9 mouse cellular contexts compared by ENCODE assay signal in the genomic region with DNA sequence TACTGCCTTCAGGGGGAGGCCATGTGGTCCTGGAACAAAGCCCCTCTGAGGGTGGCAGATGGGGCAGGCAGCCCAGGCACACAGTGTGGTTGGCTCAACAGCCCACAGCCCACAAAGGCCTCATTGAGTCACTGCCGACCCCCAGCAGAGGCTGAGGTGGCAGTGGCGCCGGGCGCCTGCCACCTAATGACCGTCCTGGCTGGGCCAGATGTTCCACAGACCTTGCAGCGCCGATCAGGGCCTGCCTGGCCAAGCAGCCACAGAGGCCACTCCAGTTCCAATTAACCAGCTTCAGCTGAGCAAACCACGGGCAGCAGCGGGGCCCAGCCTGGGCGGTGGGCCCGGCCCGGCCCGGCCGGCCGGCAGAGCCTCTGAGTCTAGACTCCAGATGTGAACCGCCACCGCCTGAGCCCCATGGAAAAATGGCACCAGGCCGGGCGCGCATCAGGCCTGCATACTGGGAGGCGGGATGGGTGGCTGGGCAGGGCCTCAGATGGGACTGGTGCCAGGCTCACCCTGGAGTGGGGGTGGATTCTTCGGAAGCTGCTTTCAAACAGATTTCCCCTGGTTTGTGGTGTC. TPM values are rescaled to one million over a fixed set of nuclear protein-coding genes. Genes with fewer than 3 reads are reported as not detected.
DNase-seq lines count a peak whose midpoint lies in the region; ATAC-seq and TF ChIP-seq lines count a peak whose summit lies in the region.
"Had no signal": no experiment of that assay in that cellular context is flagged by ENCODE, and none has a peak within 500 bp of the region (broad histone marks: within the 10 kb centered on the region; RNA-seq: fewer than 3 reads in every experiment).

No protein-coding gene starts in this region.

- peak; percentile 29; the same call in 1 of the 2 replicates for ATAC-seq in heart, embryonic 12.5 days (ENCODE audit: insufficient number of reproducible peaks, low FRiP score)
- no peak for ATAC-seq in kidney, embryonic 15.5 days (replicated peaks; ENCODE audit: low FRiP score)
- ATAC-seq in limb, embryonic 15.5 days (ENCODE audit: insufficient number of reproducible peaks, low FRiP score, low TSS enrichment, low read depth): peak; percentile 82
- peak; percentile 52 for ATAC-seq in neural tube, embryonic 15.5 days (ENCODE audit: low FRiP score)

- no peak overlapping the region for H3K4me3 ChIP-seq in heart, embryonic 12.5 days
- H3K4me3 ChIP-seq in kidney, embryonic 15.5 days (replicated peaks): no peak overlapping the region
- H3K4me3 ChIP-seq in limb, embryonic 15.5 days: no peak overlapping the region
- H3K4me3 ChIP-seq in neural tube, embryonic 15.5 days (replicated peaks): no peak overlapping the region
- H3K4me3 ChIP-seq in thymus, adult 2 months (ENCODE audit: control insufficient read depth, insufficient read depth, low read length): no peak overlapping the region

- H3K9ac ChIP-seq in heart, embryonic 12.5 days: peak overlapping the region; percentile 39
- H3K9ac ChIP-seq in kidney, embryonic 15.5 days: no peak overlapping the region
- H3K9ac ChIP-seq in limb, embryonic 15.5 days: no peak overlapping the region
- no peak overlapping the region for H3K9ac ChIP-seq in neural tube, embryonic 15.5 days (replicated peaks)

- WGBS in heart, embryonic 12.5 days: 73% methylated on average over 22 of the region's 22 CpGs
- 77% methylated on average over 22 of the region's 22 CpGs for WGBS in kidney, embryonic 15.5 days
- 24% methylated on average over 22 of the region's 22 CpGs for WGBS in limb, embryonic 15.5 days
- 38% methylated on average over 22 of the region's 22 CpGs for WGBS in neural tube, embryonic 15.5 days
- 96% methylated on average over 22 of the region's 22 CpGs for WGBS in thymus, adult 2 months

- peaks cover 51% of the 10 kb centered on the region for H3K36me3 ChIP-seq in heart, embryonic 12.5 days
- peaks cover 63% of the 10 kb centered on the region for H3K36me3 ChIP-seq in kidney, embryonic 15.5 days
- peaks cover 46% of the 10 kb centered on the region for H3K36me3 ChIP-seq in limb, embryonic 15.5 days
- peaks cover 47% of the 10 kb centered on the region for H3K36me3 ChIP-seq in neural tube, embryonic 15.5 days
- H3K36me3 ChIP-seq in thymus, adult 2 months (ENCODE audit: control insufficient read depth, insufficient read depth, low read length): peaks cover 72% of the 10 kb centered on the region

- no peaks in the 10 kb centered on the region for H3K27me3 ChIP-seq in heart, embryonic 12.5 days (replicated peaks)
- H3K27me3 ChIP-seq in kidney, embryonic 15.5 days: no peaks in the 10 kb centered on the region
- H3K27me3 ChIP-seq in limb, embryonic 15.5 days: no peaks in the 10 kb centered on the region
- no peaks in the 10 kb centered on the region for H3K27me3 ChIP-seq in neural tube, embryonic 15.5 days (replicated peaks)
- no peaks in the 10 kb centered on the region for H3K27me3 ChIP-seq in thymus, adult 2 months (ENCODE audit: control insufficient read depth, insufficient read depth, low read length)

- peak overlapping the region; percentile 90 for H3K27ac ChIP-seq in heart, embryonic 12.5 days (ENCODE audit: poor library complexity, severe bottlenecking)
- peak overlapping the region; percentile 97 for H3K27ac ChIP-seq in kidney, embryonic 15.5 days
- peak overlapping the region; percentile 95 for H3K27ac ChIP-seq in limb, embryonic 15.5 days
- peak overlapping the region; percentile 90 for H3K27ac ChIP-seq in neural tube, embryonic 15.5 days (replicated peaks)
- H3K27ac ChIP-seq in thymus, adult 2 months (ENCODE audit: control insufficient read depth, insufficient read depth, low read length): no peak overlapping the region

- TF ChIP-seq CTCF in thymus, adult 2 months (IDR thresholded peaks at IDR 0.05; ENCODE audit: borderline replicate concordance, control insufficient read depth, extremely low read depth, insufficient read depth, low read length, poor library complexity): no peak

- H3K9me3 ChIP-seq in heart, embryonic 12.5 days (replicated peaks): no peaks in the 10 kb centered on the region
- no peaks in the 10 kb centered on the region for H3K9me3 ChIP-seq in kidney, embryonic 15.5 days (replicated peaks)
- H3K9me3 ChIP-seq in limb, embryonic 15.5 days: no peaks in the 10 kb centered on the region
- no peaks in the 10 kb centered on the region for H3K9me3 ChIP-seq in neural tube, embryonic 15.5 days (replicated peaks)

- H3K4me1 ChIP-seq in heart, embryonic 12.5 days (replicated peaks): peaks cover 31% of the 10 kb centered on the region
- H3K4me1 ChIP-seq in kidney, embryonic 15.5 days: peaks cover 48% of the 10 kb centered on the region
- peaks cover 64% of the 10 kb centered on the region for H3K4me1 ChIP-seq in limb, embryonic 15.5 days
- H3K4me1 ChIP-seq in neural tube, embryonic 15.5 days: peaks cover 25% of the 10 kb centered on the region
- H3K4me1 ChIP-seq in thymus, adult 2 months (replicated peaks; ENCODE audit: control insufficient read depth, insufficient read depth, low read length): no peaks in the 10 kb centered on the region

- no peak overlapping the region for H3K4me2 ChIP-seq in heart, embryonic 12.5 days
- no peak overlapping the region for H3K4me2 ChIP-seq in kidney, embryonic 15.5 days
- H3K4me2 ChIP-seq in limb, embryonic 15.5 days: peak overlapping the region; percentile 11; the same call in 1 of the 2 replicates
- peak overlapping the region; percentile 2; the same call in 1 of the 2 replicates for H3K4me2 ChIP-seq in neural tube, embryonic 15.5 days

- DNase-seq in left cerebral cortex, adult 18-20 months (ENCODE audit: low spot score in 2 of 2): peak; percentile 38 to 55
- no peak for DNase-seq in left cerebral cortex, adult 11 months (ENCODE audit: low spot score)
- DNase-seq in fibroblast of lung, adult 2 months (ENCODE audit: low read depth): peak; percentile 94
- no peak for DNase-seq in thymus, adult 2 months

- TF ChIP-seq POLR2A in thymus, adult 2 months (IDR thresholded peaks at IDR 0.05; ENCODE audit: control insufficient read depth, extremely low read depth, insufficient read depth, low read length, poor library complexity): no peak

RNA-seq across cellular contexts. Expression of a gene that starts 19.2 kb away (rescaled TPM):
- total RNA-seq in left cerebral cortex, adult 18-20 months (2021): 10 to 100 TPM; 14.1 to 17.5 TPM
- 23.1 and 25.2 TPM in 2 replicates for polyA plus RNA-seq in heart, embryonic 12.5 days (2016; fragmentation: Nextera tagmentation; extraction: Ambion mirVana)
- polyA plus RNA-seq in kidney, embryonic 15.5 days (2015; fragmentation: Nextera tagmentation; extraction: Ambion mirVana): 29.5 and 31.0 TPM in 2 replicates
- polyA plus RNA-seq in limb, embryonic 15.5 days (2015; fragmentation: Nextera tagmentation; extraction: Ambion mirVana): 22.0 and 24.2 TPM in 2 replicates
- polyA plus RNA-seq in neural tube, embryonic 15.5 days (2015; fragmentation: Nextera tagmentation; extraction: Ambion mirVana): 33.9 and 41.5 TPM in 2 replicates
- polyA plus RNA-seq in thymus, adult 2 months (2012; rRNA removed): 4.2 and 4.4 TPM in 2 replicates

RNA-seq across cellular contexts. Expression of a gene that starts 30.0 kb away (rescaled TPM):
- 10 to 100 TPM; 20.6 to 27.2 TPM for total RNA-seq in left cerebral cortex, adult 18-20 months (2021)
- polyA plus RNA-seq in heart, embryonic 12.5 days (2016; fragmentation: Nextera tagmentation; extraction: Ambion mirVana): 87.7 and 90.9 TPM in 2 replicates
- polyA plus RNA-seq in kidney, embryonic 15.5 days (2015; fragmentation: Nextera tagmentation; extraction: Ambion mirVana): 133 and 143 TPM in 2 replicates
- 167 and 168 TPM in 2 replicates for polyA plus RNA-seq in limb, embryonic 15.5 days (2015; fragmentation: Nextera tagmentation; extraction: Ambion mirVana)
- 57.5 and 59.1 TPM in 2 replicates for polyA plus RNA-seq in neural tube, embryonic 15.5 days (2015; fragmentation: Nextera tagmentation; extraction: Ambion mirVana)
- polyA plus RNA-seq in thymus, adult 2 months (2012; rRNA removed): 54.6 and 66.4 TPM in 2 replicates

RNA-seq across cellular contexts. Expression of a gene that starts 36.8 kb away (rescaled TPM):
- 10 to 100 TPM; 73.4 to 79.2 TPM for total RNA-seq in left cerebral cortex, adult 18-20 months (2021)
- 87.5 and 91.9 TPM in 2 replicates for polyA plus RNA-seq in heart, embryonic 12.5 days (2016; fragmentation: Nextera tagmentation; extraction: Ambion mirVana)
- 141 and 147 TPM in 2 replicates for polyA plus RNA-seq in kidney, embryonic 15.5 days (2015; fragmentation: Nextera tagmentation; extraction: Ambion mirVana)
- 143 and 150 TPM in 2 replicates for polyA plus RNA-seq in limb, embryonic 15.5 days (2015; fragmentation: Nextera tagmentation; extraction: Ambion mirVana)
- polyA plus RNA-seq in neural tube, embryonic 15.5 days (2015; fragmentation: Nextera tagmentation; extraction: Ambion mirVana): 152 and 155 TPM in 2 replicates
- polyA plus RNA-seq in thymus, adult 2 months (2012; rRNA removed): 270 and 324 TPM in 2 replicates

RNA-seq across cellular contexts. Expression of a gene that starts 47.9 kb away (rescaled TPM):
- total RNA-seq in left cerebral cortex, adult 18-20 months (2021): 1 to 10 TPM; 2.7 to 2.8 TPM
- 18.9 and 20.8 TPM in 2 replicates for polyA plus RNA-seq in heart, embryonic 12.5 days (2016; fragmentation: Nextera tagmentation; extraction: Ambion mirVana)
- 16.4 and 20.9 TPM in 2 replicates for polyA plus RNA-seq in kidney, embryonic 15.5 days (2015; fragmentation: Nextera tagmentation; extraction: Ambion mirVana)
- 33.9 and 36.2 TPM in 2 replicates for polyA plus RNA-seq in limb, embryonic 15.5 days (2015; fragmentation: Nextera tagmentation; extraction: Ambion mirVana)
- 4.8 and 7.6 TPM in 2 replicates for polyA plus RNA-seq in neural tube, embryonic 15.5 days (2015; fragmentation: Nextera tagmentation; extraction: Ambion mirVana)
- polyA plus RNA-seq in thymus, adult 2 months (2012; rRNA removed): 1.6 and 1.9 TPM in 2 replicates
- total RNA-seq: hematopoietic stem cell, adult 5-6 weeks had no signal

Comparison
In these comparisons a context has a peak if more than half of its experiments do, and no peak if none do; other contexts are left out.
1. DNase-seq: peak in left cerebral cortex, adult 18-20 months (2 of 2) and fibroblast of lung, adult 2 months (single experiment); none in left cerebral cortex, adult 11 months (single experiment) and thymus, adult 2 months (single experiment).
2. H3K4me2 ChIP-seq: peak in limb, embryonic 15.5 days (single experiment) and neural tube, embryonic 15.5 days (single experiment); none in heart, embryonic 12.5 days (single experiment) and kidney, embryonic 15.5 days (single experiment).